Mouse (Mus musculus): ENCODE results near the gene Rnpepl1. TPM values are rescaled to one million over a fixed set of nuclear protein-coding genes. Genes with fewer than 3 reads are reported as not detected.

The Rnpepl1 gene
- polyA plus RNA-seq, 1 experiment from 2014 or later: 19.8 TPM

Other genes starting within 250 kb of the Rnpepl1 start
- 25.2 and 27.7 TPM in 2 replicates for gene Gpc1, start 79.1 kb upstream of the Rnpepl1 start, polyA plus RNA-seq (2015; fragmentation: Nextera tagmentation; extraction: Ambion mirVana)
- gene Ankmy1, start 7.9 kb upstream of the Rnpepl1 start, polyA plus RNA-seq (2015; fragmentation: Nextera tagmentation; extraction: Ambion mirVana): 0.48 and 0.75 TPM in 2 replicates
- 9.8 and 11.5 TPM in 2 replicates for gene Dusp28, start 3.8 kb upstream of the Rnpepl1 start, polyA plus RNA-seq (2015; fragmentation: Nextera tagmentation; extraction: Ambion mirVana)
- 27.5 and 29.2 TPM in 2 replicates for gene Capn10, start 23.6 kb downstream of the Rnpepl1 start, polyA plus RNA-seq (2015; fragmentation: Nextera tagmentation; extraction: Ambion mirVana)
- 0.46 and 0.52 TPM in 2 replicates for gene Gpr35, start 40.1 kb downstream of the Rnpepl1 start, polyA plus RNA-seq (2015; fragmentation: Nextera tagmentation; extraction: Ambion mirVana)
- not detected in 2 replicates for gene Aqp12, start 95.6 kb downstream of the Rnpepl1 start, polyA plus RNA-seq (2015; fragmentation: Nextera tagmentation; extraction: Ambion mirVana)
- gene Kif1a, start 191.2 kb downstream of the Rnpepl1 start, polyA plus RNA-seq (2015; fragmentation: Nextera tagmentation; extraction: Ambion mirVana): 7.9 and 9.2 TPM in 2 replicates
- 0.24 TPM in 1 of 2 replicates, not detected in the other for gene Agxt, start 224.5 kb downstream of the Rnpepl1 start, polyA plus RNA-seq (2015; fragmentation: Nextera tagmentation; extraction: Ambion mirVana)

Measured in lung, embryonic 16.5 days (tissue).